Mouse (Mus musculus): ENCODE data around the gene Isca1.
"Not testable (repeated sequence)": the region's sequence is repeated elsewhere in the genome, so short reads cannot be mapped to it uniquely, and the experiment has no call there.

GRCm38 (mm10) chr13:59722089-59722488, 47.5 kb downstream of the Isca1 start:
- not testable (repeated sequence) for TF ChIP-seq CTCF (conservative IDR thresholded peaks at IDR 0.05; ENCODE audit: insufficient read depth, insufficient read length, low read depth, low read length); POLR2A (IDR thresholded peaks at IDR 0.05; ENCODE audit: low read depth, low read length)
